ENCODE assay signal across 18 mouse cellular contexts in genomic region chr15:102195373-102195772, GRCm38 (mm10). TPM values are rescaled to one million over a fixed set of nuclear protein-coding genes. Genes with fewer than 3 reads are reported as not detected.
"Had no signal": no experiment of that assay in that cellular context is flagged by ENCODE, and none has a peak within 500 bp of the region (broad histone marks: within the 10 kb centered on the region; RNA-seq: fewer than 3 reads in every experiment).

No protein-coding gene starts in this region.

- H3K4me3 ChIP-seq: lung, embryonic 15.5 days; megakaryocyte, embryonic 14.5 days; midbrain, embryonic 13.5 days; midbrain, embryonic 15.5 days; neural tube, embryonic 12.5 days; stomach, embryonic 15.5 days had no signal

- H3K4me1 ChIP-seq: lung, embryonic 15.5 days; midbrain, embryonic 13.5 days; midbrain, embryonic 15.5 days; neural tube, embryonic 12.5 days had no signal

- H3K9me3 ChIP-seq: lung, embryonic 15.5 days; megakaryocyte, embryonic 14.5 days; midbrain, embryonic 13.5 days; midbrain, embryonic 15.5 days; neural tube, embryonic 12.5 days; stomach, embryonic 15.5 days had no signal

- ATAC-seq: lung, postnatal 0 days; midbrain, embryonic 13.5 days; midbrain, embryonic 15.5 days had no signal

- H3K27me3 ChIP-seq: lung, embryonic 15.5 days; midbrain, embryonic 13.5 days; midbrain, embryonic 15.5 days; neural tube, embryonic 12.5 days; stomach, embryonic 15.5 days had no signal

- H3K9ac ChIP-seq: lung, embryonic 15.5 days; midbrain, embryonic 13.5 days; midbrain, embryonic 15.5 days; neural tube, embryonic 12.5 days; stomach, embryonic 15.5 days had no signal

- DNase-seq: lung, adult 2 months; lung, postnatal 14 days; lung, postnatal 36 days; right cerebral cortex, postnatal 14 days; thymus, adult 2 months; thymus, postnatal 25 days; thymus, postnatal 4 days had no signal

- H3K27ac ChIP-seq: lung, embryonic 15.5 days; macrophage; midbrain, embryonic 13.5 days; midbrain, embryonic 15.5 days; neural tube, embryonic 12.5 days; stomach, embryonic 15.5 days; stomach, postnatal 0 days had no signal

- H3K4me2 ChIP-seq: lung, embryonic 15.5 days; midbrain, embryonic 11.5 days; midbrain, embryonic 13.5 days; midbrain, embryonic 15.5 days; neural tube, embryonic 12.5 days; stomach, embryonic 15.5 days had no signal

- H3K36me3 ChIP-seq: lung, embryonic 15.5 days; midbrain, embryonic 13.5 days; midbrain, embryonic 15.5 days; neural tube, embryonic 12.5 days; stomach, embryonic 15.5 days had no signal

RNA-seq across cellular contexts. Expression of gene Soat2, which starts 45.0 kb away (rescaled TPM):
- polyA plus RNA-seq: midbrain, embryonic 11.5 days; midbrain, embryonic 13.5 days; midbrain, embryonic 15.5 days; neural tube, embryonic 14.5 days had no signal

RNA-seq across cellular contexts. Expression of gene Igfbp6, which starts 51.2 kb away (rescaled TPM):
- polyA plus RNA-seq: macrophage had no signal
